Mouse (Mus musculus) adrenal gland, postnatal 14 days (tissue): ENCODE data around the gene Stil. TPM values are rescaled to one million over a fixed set of nuclear protein-coding genes. Genes with fewer than 3 reads are reported as not detected.
"Not testable (repeated sequence)": the region's sequence is repeated elsewhere in the genome, so short reads cannot be mapped to it uniquely, and the experiment has no call there.

Source experiments
- DNase-seq: peaks from one replicate; pipeline ENCODE4 v3.0.0; 2021; ENCODE audit warnings: mixed read lengths
- long read RNA-seq, 2 experiments: library from polyadenylated mRNA; stranded (forward); transcript quantifications; one replicate each; pipeline ENCODE4 v2.0.0; 2021
- total RNA-seq: library from RNA; stranded (reverse); gene quantifications from 2 replicates; pipeline ENCODE4 v1.2.3, GENCODE M21; 2021

Stil gene
- total RNA-seq: 1.9 and 2.3 TPM in 2 replicates
- long read RNA-seq, experiment 1, full-length matches to known transcripts: 1 of 2 reads
- long read RNA-seq, experiment 1, partial matches to known transcripts: 0 of 2 reads
- long read RNA-seq, experiment 1, other reads (novel, unspliced or antisense): 1 of 2 reads
- long read RNA-seq, experiment 2, full-length matches to known transcripts: 1 of 2 reads
- long read RNA-seq, experiment 2, partial matches to known transcripts: 0 of 2 reads
- long read RNA-seq, experiment 2, other reads (novel, unspliced or antisense): 1 of 2 reads

GRCm38 (mm10) chr4:114999773-115000428 is at the start of gene Stil:
TSS of gene Stil (plus strand) at chr4:115000159.
- DNase-seq: peak; percentile 98

- no peak for DNase-seq
Measured at GRCm38 (mm10) chr4:114953172-114953571, 46.8 kb upstream of the Stil start.

- peak; percentile 26 for DNase-seq
Measured at GRCm38 (mm10) chr4:114957403-114957802, 42.6 kb upstream of the Stil start.

- no peak for DNase-seq
Measured at GRCm38 (mm10) chr4:114958231-114958630, 41.7 kb upstream of the Stil start.

- DNase-seq: peak; percentile 19
Measured at GRCm38 (mm10) chr4:114958786-114959185, 41.2 kb upstream of the Stil start.

- no peak for DNase-seq
Measured at GRCm38 (mm10) chr4:114959533-114959932, 40.4 kb upstream of the Stil start.

GRCm38 (mm10) chr4:114960881-114961280 is 39.1 kb upstream of the Stil start:
- DNase-seq: not testable (repeated sequence)

- DNase-seq: no peak
Measured at GRCm38 (mm10) chr4:114970736-114971135, 29.2 kb upstream of the Stil start.

- DNase-seq: no peak
Measured at GRCm38 (mm10) chr4:114973229-114973740, 26.7 kb upstream of the Stil start.

- no peak for DNase-seq
Measured at GRCm38 (mm10) chr4:114982619-114983018, 17.3 kb upstream of the Stil start.

- no peak for DNase-seq
Measured at GRCm38 (mm10) chr4:114983020-114983419, 16.9 kb upstream of the Stil start.

- DNase-seq: no peak
Measured at GRCm38 (mm10) chr4:114986211-114986590, 13.8 kb upstream of the Stil start.

GRCm38 (mm10) chr4:114986591-114987432 is 13.1 kb upstream of the Stil start, which contains the start of gene Cmpk1:
TSS of gene Cmpk1 (minus strand) at chr4:114987241.
- peak; percentile 93 for DNase-seq

- DNase-seq: no peak
Measured at GRCm38 (mm10) chr4:114994218-114994617, 5.7 kb upstream of the Stil start.

GRCm38 (mm10) chr4:114997051-114997450 is 2.9 kb upstream of the Stil start:
- peak; percentile 65 for DNase-seq

- no peak for DNase-seq
Measured at GRCm38 (mm10) chr4:114999445-114999772, 550 bp upstream of the Stil start.

- DNase-seq: no peak
Measured at GRCm38 (mm10) chr4:115000429-115000795, 453 bp downstream of the Stil start.

GRCm38 (mm10) chr4:115014276-115014675 is 14.3 kb downstream of the Stil start:
- DNase-seq: no peak

GRCm38 (mm10) chr4:115019997-115020396 is 20.0 kb downstream of the Stil start:
- no peak for DNase-seq

GRCm38 (mm10) chr4:115035043-115035442 is 35.1 kb downstream of the Stil start:
- peak; percentile 53 for DNase-seq

- peak; percentile 56 for DNase-seq
Measured at GRCm38 (mm10) chr4:115038242-115038641, 38.3 kb downstream of the Stil start.

GRCm38 (mm10) chr4:115045621-115046020 is 45.7 kb downstream of the Stil start:
- DNase-seq: no peak

- DNase-seq: peak; percentile 64
Measured at GRCm38 (mm10) chr4:115047750-115048149, 47.8 kb downstream of the Stil start.
